Mouse (Mus musculus) bone marrow macrophage, adult 2 months (primary cell): ENCODE measurements around the gene Zc3h12d.

Experiments
- CTCF ChIP-seq: IDR thresholded peaks from 2 replicates; pipeline ENCODE4 v1.5.1; 2012; ENCODE audit warnings: low read depth, mild to moderate bottlenecking, low read length, moderate library complexity
- POLR2A ChIP-seq: IDR thresholded peaks from 2 replicates; pipeline ENCODE4 v1.6.1; 2012; ENCODE audit warnings: mild to moderate bottlenecking, low read depth, low read length, borderline replicate concordance

DNA sequence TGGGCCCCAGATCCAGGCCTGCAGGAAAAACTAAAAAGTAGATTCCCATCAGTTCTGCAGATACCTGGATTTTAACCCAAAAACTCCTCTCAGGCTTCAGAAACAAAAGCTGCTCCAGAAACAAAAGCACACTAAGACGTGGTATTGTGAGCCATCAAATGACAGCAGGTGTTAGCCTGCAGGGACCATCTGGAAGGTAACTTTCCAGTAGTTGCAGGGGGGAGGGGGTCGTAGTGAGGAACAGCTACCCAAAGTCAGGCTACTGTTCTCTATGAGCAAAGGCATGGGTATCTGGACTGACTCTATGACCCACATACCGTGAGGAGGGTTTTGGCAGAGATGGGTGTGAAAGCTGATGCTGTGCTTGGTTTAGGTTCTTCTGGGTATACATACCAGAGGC, 8.5 kb downstream of the Zc3h12d start:
- TF ChIP-seq CTCF, result no peak
- TF ChIP-seq POLR2A, result no peak
